Mouse (Mus musculus): ENCODE measurements around the gene Spi1. TPM values are rescaled to one million over a fixed set of nuclear protein-coding genes. Genes with fewer than 3 reads are reported as not detected.

Gene Spi1
- polyA plus RNA-seq, 1 experiment from 2014 or later = 15.1 TPM

GRCm38 (mm10) chr2:91151331-91151730 lies 69.1 kb downstream of the Spi1 start:
- H3K27ac ChIP-seq = no peak overlapping the region
- H3K9me3 ChIP-seq (replicated peaks) = no peaks in the 10 kb centered on the region
- H3K4me3 ChIP-seq (replicated peaks) = no peak overlapping the region
- H3K27me3 ChIP-seq = no peaks in the 10 kb centered on the region
- H3K9ac ChIP-seq = no peak overlapping the region
- 69% methylated on average over 1 of the region's 1 CpGs for WGBS (ENCODE audit: insufficient replicate concordance)
- H3K36me3 ChIP-seq = peaks cover 39% of the 10 kb centered on the region
- DNase-seq (no peak), ATAC-seq (ENCODE audit: low read depth) (no peak)
- H3K4me2 ChIP-seq = no peak overlapping the region
- no peaks in the 10 kb centered on the region for H3K4me1 ChIP-seq (replicated peaks)

GRCm38 (mm10) chr2:91152885-91153377 lies 70.7 kb downstream of the Spi1 start:
- 71% methylated on average over 3 of the region's 3 CpGs for WGBS (ENCODE audit: insufficient replicate concordance)
- no peak for ATAC-seq (ENCODE audit: low read depth)
- peaks cover 45% of the 10 kb centered on the region for H3K36me3 ChIP-seq

GRCm38 (mm10) chr2:91154091-91154490 lies 71.9 kb downstream of the Spi1 start:
- Histone ChIP-seq H3K9ac (no peak overlapping the region), H3K4me3 (replicated peaks) (no peak overlapping the region), H3K27me3 (no peaks in the 10 kb centered on the region), H3K4me2 (no peak overlapping the region), H3K4me1 (replicated peaks) (no peaks in the 10 kb centered on the region), H3K27ac (no peak overlapping the region), H3K9me3 (replicated peaks) (no peaks in the 10 kb centered on the region), H3K36me3 (peaks cover 48% of the 10 kb centered on the region)
- WGBS (ENCODE audit: insufficient replicate concordance) = 83% methylated on average over 3 of the region's 3 CpGs
- no peak for DNase-seq
- no peak for ATAC-seq (ENCODE audit: low read depth)

More at GRCm38 (mm10) chr2:91152885-91153377, 70.7 kb downstream of the Spi1 start:
- Histone ChIP-seq H3K4me3 (replicated peaks) (no peak overlapping the region), H3K27me3 (no peaks in the 10 kb centered on the region), H3K9ac (no peak overlapping the region), H3K4me2 (no peak overlapping the region), H3K4me1 (replicated peaks) (no peaks in the 10 kb centered on the region), H3K9me3 (replicated peaks) (no peaks in the 10 kb centered on the region), H3K27ac (no peak overlapping the region)
- DNase-seq = no peak

- no peaks in the 10 kb centered on the region for H3K9me3 ChIP-seq (replicated peaks)
- H3K4me3 ChIP-seq (replicated peaks) = no peak overlapping the region
- no peak overlapping the region for H3K4me2 ChIP-seq
- H3K27me3 ChIP-seq = no peaks in the 10 kb centered on the region
- no peak for ATAC-seq (ENCODE audit: low read depth)
- no peak for DNase-seq
- WGBS (ENCODE audit: insufficient replicate concordance) = 75% methylated on average over 6 of the region's 6 CpGs
- no peak overlapping the region for H3K27ac ChIP-seq
- H3K9ac ChIP-seq = no peak overlapping the region
- H3K4me1 ChIP-seq (replicated peaks) = no peaks in the 10 kb centered on the region
- H3K36me3 ChIP-seq = peaks cover 60% of the 10 kb centered on the region
Observed at GRCm38 (mm10) chr2:91157002-91157752, 75.0 kb downstream of the Spi1 start.

- Histone ChIP-seq H3K9me3 (replicated peaks) (no peaks in the 10 kb centered on the region), H3K27ac (no peak overlapping the region; the same call in 1 of the 2 replicates), H3K27me3 (no peaks in the 10 kb centered on the region), H3K4me3 (replicated peaks) (no peak overlapping the region), H3K36me3 (peaks cover 58% of the 10 kb centered on the region), H3K9ac (no peak overlapping the region), H3K4me2 (no peak overlapping the region), H3K4me1 (replicated peaks) (peaks cover 25% of the 10 kb centered on the region)
- 67% methylated on average over 6 of the region's 6 CpGs for WGBS (ENCODE audit: insufficient replicate concordance)
- no peak for ATAC-seq (ENCODE audit: low read depth)
- no peak for DNase-seq
Observed at GRCm38 (mm10) chr2:91160591-91160990, 78.4 kb downstream of the Spi1 start.

GRCm38 (mm10) chr2:91162952-91163351 lies 80.8 kb downstream of the Spi1 start:
- no peak overlapping the region for H3K9ac ChIP-seq
- no peak for ATAC-seq (ENCODE audit: low read depth)
- no peak for DNase-seq
- no peak overlapping the region for H3K27ac ChIP-seq
- no peaks in the 10 kb centered on the region for H3K27me3 ChIP-seq
- no peaks in the 10 kb centered on the region for H3K9me3 ChIP-seq (replicated peaks)
- no peak overlapping the region for H3K4me3 ChIP-seq (replicated peaks)
- WGBS (ENCODE audit: insufficient replicate concordance) = 69% methylated on average over 4 of the region's 4 CpGs
- no peak overlapping the region for H3K4me2 ChIP-seq
- peaks cover 63% of the 10 kb centered on the region for H3K36me3 ChIP-seq
- H3K4me1 ChIP-seq (replicated peaks) = peaks cover 27% of the 10 kb centered on the region

- Histone ChIP-seq H3K9ac (no peak overlapping the region), H3K27me3 (no peaks in the 10 kb centered on the region), H3K27ac (no peak overlapping the region), H3K9me3 (replicated peaks) (no peaks in the 10 kb centered on the region), H3K4me2 (no peak overlapping the region), H3K4me1 (replicated peaks) (peaks cover 27% of the 10 kb centered on the region), H3K4me3 (replicated peaks) (no peak overlapping the region), H3K36me3 (peaks cover 60% of the 10 kb centered on the region)
- 40% methylated on average over 5 of the region's 5 CpGs for WGBS (ENCODE audit: insufficient replicate concordance)
- peak; percentile 73 for ATAC-seq (ENCODE audit: low read depth)
- no peak for DNase-seq
Observed at GRCm38 (mm10) chr2:91163532-91163931, 81.3 kb downstream of the Spi1 start.

GRCm38 (mm10) chr2:91164991-91165390 lies 82.8 kb downstream of the Spi1 start:
- Histone ChIP-seq H3K4me1 (replicated peaks) (peaks cover 27% of the 10 kb centered on the region), H3K27me3 (no peaks in the 10 kb centered on the region), H3K9ac (no peak overlapping the region), H3K9me3 (replicated peaks) (no peaks in the 10 kb centered on the region), H3K4me2 (no peak overlapping the region), H3K36me3 (peaks cover 58% of the 10 kb centered on the region), H3K27ac (no peak overlapping the region), H3K4me3 (replicated peaks) (no peak overlapping the region)
- DNase-seq (peak; percentile 27), ATAC-seq (ENCODE audit: low read depth) (peak; percentile 88)
- 36% methylated on average over 6 of the region's 6 CpGs for WGBS (ENCODE audit: insufficient replicate concordance)

Other genes with a start within 250 kb of the Spi1 start
- gene Mtch2, start 235.2 kb upstream of the Spi1 start, polyA plus RNA-seq (2015; fragmentation: Nextera tagmentation; extraction: Ambion mirVana) = 152 and 154 TPM in 2 replicates
- 3.0 and 4.4 TPM in 2 replicates for gene C1qtnf4, start 196.5 kb upstream of the Spi1 start, polyA plus RNA-seq (2015; fragmentation: Nextera tagmentation; extraction: Ambion mirVana)
- gene Kbtbd4, start 177.7 kb upstream of the Spi1 start, polyA plus RNA-seq (2015; fragmentation: Nextera tagmentation; extraction: Ambion mirVana) = 17.5 and 21.0 TPM in 2 replicates
- gene Ndufs3, start 177.6 kb upstream of the Spi1 start, polyA plus RNA-seq (2015; fragmentation: Nextera tagmentation; extraction: Ambion mirVana) = 156 and 162 TPM in 2 replicates
- 54.9 and 68.3 TPM in 2 replicates for gene Celf1, start 142.0 kb upstream of the Spi1 start, polyA plus RNA-seq (2015; fragmentation: Nextera tagmentation; extraction: Ambion mirVana)
- gene Rapsn, start 46.8 kb upstream of the Spi1 start, polyA plus RNA-seq (2015; fragmentation: Nextera tagmentation; extraction: Ambion mirVana) = 0.69 and 1.00 TPM in 2 replicates
- 188 and 213 TPM in 2 replicates for gene Psmc3, start 28.4 kb upstream of the Spi1 start, polyA plus RNA-seq (2015; fragmentation: Nextera tagmentation; extraction: Ambion mirVana)
- gene Slc39a13, start 12.0 kb upstream of the Spi1 start, polyA plus RNA-seq (2015; fragmentation: Nextera tagmentation; extraction: Ambion mirVana) = 10.6 and 10.9 TPM in 2 replicates
- gene Mybpc3, start 35.8 kb downstream of the Spi1 start, polyA plus RNA-seq (2015; fragmentation: Nextera tagmentation; extraction: Ambion mirVana) = 0.14 and 0.95 TPM in 2 replicates
- 7.4 and 8.4 TPM in 2 replicates for gene Madd, start 101.4 kb downstream of the Spi1 start, polyA plus RNA-seq (2015; fragmentation: Nextera tagmentation; extraction: Ambion mirVana)
- 14.1 and 16.5 TPM in 2 replicates for gene Nr1h3, start 120.4 kb downstream of the Spi1 start, polyA plus RNA-seq (2015; fragmentation: Nextera tagmentation; extraction: Ambion mirVana)
- gene Acp2, start 120.5 kb downstream of the Spi1 start, polyA plus RNA-seq (2015; fragmentation: Nextera tagmentation; extraction: Ambion mirVana) = 8.2 and 10.4 TPM in 2 replicates
- 5.5 and 6.0 TPM in 2 replicates for gene Ddb2, start 154.6 kb downstream of the Spi1 start, polyA plus RNA-seq (2015; fragmentation: Nextera tagmentation; extraction: Ambion mirVana)
- 10.5 and 11.5 TPM in 2 replicates for gene Pacsin3, start 173.6 kb downstream of the Spi1 start, polyA plus RNA-seq (2015; fragmentation: Nextera tagmentation; extraction: Ambion mirVana)
- gene Arfgap2, start 182.6 kb downstream of the Spi1 start, polyA plus RNA-seq (2015; fragmentation: Nextera tagmentation; extraction: Ambion mirVana) = 64.1 and 70.4 TPM in 2 replicates

All from liver, embryonic 13.5 days (tissue).